Mouse (Mus musculus): ENCODE measurements around the gene Arhgap15. TPM values are rescaled to one million over a fixed set of nuclear protein-coding genes. Genes with fewer than 3 reads are reported as not detected.

Gene Arhgap15
- total RNA-seq, 2 experiments from 2014 or later: 122 to 124 TPM

DNA sequence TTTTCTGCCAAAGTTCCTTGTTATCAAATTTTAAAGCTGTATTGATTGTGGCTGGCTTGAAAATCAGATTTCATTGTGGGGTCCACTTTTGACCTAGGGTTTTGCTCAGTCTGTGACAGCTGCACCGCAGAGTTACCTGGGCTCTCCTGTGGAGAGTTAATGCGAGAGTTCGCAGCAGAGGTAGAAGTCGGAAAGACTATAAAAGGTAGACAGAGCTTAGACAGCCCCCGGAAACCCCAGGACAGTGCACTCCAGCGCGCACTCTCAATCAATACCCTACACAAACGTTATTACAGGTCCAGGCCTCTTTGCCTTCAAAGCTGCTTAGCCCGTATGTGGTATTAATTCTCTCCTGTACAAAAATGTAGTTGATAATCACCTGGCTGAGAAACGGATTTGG, 269.4 kb downstream of the Arhgap15 start:
- ATAC-seq (replicated peaks; ENCODE audit: poor library complexity): no peak

DNA sequence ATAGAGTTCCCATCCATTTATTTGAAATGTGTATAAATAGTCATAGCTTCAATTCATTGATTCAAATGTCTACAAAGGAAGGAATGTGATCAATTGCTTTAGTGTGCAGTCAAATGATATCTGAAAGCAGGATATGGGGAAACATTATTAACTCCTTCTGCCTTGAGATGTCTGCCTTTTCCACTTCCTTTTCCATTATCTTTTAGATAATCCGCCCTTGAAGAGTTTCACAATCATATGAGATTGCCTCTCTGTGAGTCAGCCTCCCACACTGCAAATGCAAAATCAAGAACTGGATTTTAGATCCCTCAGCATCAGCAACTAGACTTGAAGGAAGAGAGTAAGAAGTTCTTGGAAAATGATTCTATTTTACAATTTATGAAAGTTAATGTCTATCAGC, 276.1 kb downstream of the Arhgap15 start:
- peak; percentile 34; the same call in 1 of the 2 replicates for ATAC-seq (replicated peaks; ENCODE audit: poor library complexity)

DNA sequence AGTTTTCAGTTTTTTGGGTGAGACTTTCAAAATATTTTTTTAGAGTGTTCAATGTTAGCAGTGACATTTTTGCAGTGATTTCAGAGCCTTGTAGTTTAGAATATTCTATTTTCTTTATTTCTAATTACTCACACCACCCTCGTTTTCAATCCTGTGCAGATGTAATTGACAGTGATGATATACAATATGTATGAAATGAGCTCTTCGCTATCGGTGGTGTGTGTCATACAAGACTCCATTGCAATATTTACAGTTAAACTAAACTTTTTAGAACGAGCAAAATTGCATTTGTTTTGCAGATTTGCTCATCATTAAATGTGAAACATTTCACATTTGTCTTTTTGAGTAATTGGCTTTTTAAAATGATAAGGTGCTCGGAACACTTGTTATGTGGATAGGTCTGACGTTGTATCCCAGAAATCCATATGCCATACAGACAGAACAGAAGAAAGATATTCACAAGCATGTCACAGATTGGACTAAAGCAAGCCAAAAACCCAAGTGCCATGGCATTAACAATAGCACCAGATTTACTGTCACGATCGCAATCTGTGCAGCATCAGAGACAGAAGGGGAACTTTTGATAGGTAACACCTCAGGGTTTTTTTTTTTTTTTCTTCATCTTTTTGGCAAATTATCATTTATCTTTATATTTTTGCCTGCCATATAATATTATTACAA, 280.6 kb downstream of the Arhgap15 start:
- ATAC-seq (replicated peaks; ENCODE audit: poor library complexity): no peak

DNA sequence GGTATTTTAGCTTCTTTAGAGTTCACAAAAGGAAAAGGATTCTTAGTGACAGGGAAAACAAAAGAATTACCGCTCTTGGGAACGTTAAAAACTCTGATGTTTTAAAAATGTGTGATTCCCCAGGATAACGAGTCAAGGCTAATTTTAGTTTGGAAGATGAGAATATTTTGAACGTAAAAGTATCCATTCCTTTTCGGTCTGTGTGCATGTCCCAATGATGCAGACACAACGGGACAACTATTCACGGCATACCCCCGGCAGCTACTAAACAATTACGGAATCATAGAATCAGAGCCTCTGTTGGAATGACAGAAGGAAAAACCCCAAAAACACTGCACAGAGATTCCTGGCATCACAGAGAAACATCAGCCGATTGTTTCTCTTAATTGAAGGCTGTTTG, 281.2 kb downstream of the Arhgap15 start:
- ATAC-seq (replicated peaks; ENCODE audit: poor library complexity): no peak

DNA sequence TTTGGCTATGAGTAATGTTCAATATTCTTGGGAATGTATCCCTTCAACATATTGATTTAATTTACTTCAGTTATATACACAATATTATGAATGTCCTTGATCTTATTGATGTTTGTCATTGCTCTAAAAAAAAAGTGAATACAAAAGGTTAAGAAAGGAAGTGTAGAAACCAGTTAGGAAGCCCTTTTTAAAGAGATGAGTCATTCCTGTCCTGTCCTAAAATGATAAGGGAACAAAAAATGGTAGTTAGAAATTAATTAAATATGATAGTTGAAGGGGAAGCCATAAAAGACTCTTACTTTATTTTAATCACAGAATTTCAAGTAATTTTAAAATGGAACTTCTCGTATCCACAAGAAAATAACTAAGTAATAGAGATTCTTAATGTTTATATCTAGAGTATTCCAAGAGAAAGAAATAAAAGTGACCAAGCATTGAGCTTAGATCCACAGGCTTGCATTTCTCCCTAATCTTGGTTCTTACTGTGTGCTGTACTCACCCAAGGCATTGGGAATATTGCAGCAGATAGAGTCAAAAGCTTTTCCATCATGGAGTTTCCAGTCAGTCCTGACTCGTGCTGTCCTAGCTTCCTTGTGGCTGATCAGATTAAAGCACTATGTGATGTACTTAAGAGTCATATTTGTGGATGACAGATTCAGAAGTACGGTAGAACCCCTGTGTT, 291.0 kb downstream of the Arhgap15 start:
- ATAC-seq (replicated peaks; ENCODE audit: poor library complexity): no peak

DNA sequence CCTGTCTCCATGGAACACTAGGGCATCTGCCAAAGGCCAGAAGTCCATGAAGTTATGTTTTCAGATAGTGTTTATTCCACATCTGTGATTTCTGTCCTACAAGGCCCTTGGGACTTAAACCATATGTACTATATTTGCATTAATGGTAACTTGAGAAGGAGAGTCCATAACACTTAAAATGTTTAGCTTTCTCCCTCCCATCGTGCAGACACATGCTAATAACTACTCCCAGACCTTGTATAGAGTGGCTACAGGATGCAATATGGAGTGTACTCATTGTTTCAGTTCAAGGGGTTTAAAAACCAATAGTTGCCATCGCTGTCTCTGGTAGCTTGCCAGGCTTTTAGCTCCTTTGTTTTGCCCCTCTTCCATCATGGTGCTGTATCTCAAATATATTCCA, 295.5 kb downstream of the Arhgap15 start:
- no peak for ATAC-seq (replicated peaks; ENCODE audit: poor library complexity)

DNA sequence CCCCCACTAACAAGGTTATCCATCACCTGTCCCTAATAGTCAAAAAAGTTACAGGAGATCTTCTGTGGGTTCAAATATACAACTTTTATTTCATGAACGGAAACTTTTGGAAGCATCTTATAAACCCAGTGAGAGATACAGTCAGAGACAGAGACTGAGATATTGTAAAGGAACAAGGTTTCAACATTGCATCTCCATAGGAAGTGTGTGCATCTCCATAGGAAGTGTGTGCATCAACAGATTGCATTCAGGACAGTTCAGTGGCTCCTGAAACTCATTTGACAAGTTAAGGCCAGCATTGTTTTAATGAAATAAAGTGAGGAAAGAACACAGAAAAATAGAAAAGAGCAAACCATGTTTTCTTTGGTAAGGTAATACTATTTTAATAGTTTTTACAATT, 296.0 kb downstream of the Arhgap15 start:
- no peak for ATAC-seq (replicated peaks; ENCODE audit: poor library complexity)

DNA sequence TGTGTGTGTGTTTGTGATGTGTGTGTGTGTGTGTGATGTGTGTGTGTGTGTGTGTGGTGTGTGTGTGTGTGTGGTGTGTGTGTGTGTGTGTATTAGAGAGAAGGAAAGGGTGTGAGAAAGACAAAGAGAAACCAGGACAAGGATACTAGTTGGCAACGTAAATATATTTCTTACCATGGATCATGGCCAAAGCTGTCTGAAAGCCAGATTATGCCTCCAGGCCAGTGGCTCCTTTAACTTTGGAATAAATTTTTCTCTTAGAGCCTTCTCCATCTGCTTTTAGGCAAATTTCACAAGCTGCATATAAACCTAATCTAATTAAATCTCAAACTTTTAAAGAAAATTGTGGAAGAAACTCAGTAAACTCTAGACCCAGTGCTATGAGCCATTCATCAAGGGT, 296.6 kb downstream of the Arhgap15 start:
- no peak for ATAC-seq (replicated peaks; ENCODE audit: poor library complexity)

DNA sequence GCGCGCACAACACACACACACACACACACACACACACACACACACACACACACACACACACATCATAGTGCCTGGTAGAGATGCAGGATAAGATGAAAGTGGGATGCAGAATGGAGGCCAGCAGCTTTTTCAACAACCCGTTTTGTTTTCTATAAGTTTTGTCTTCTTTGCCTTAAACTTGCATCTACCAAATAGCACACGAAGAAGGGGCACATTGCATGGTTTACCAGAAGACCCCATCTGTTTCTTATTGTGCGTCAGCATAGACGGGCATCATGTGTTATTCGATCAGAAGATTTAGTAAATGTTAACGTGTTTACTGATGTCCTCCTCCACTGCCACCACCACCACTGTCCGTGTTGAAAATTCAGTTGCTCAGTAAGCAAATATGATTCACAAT, 311.7 kb downstream of the Arhgap15 start:
- no peak for ATAC-seq (replicated peaks; ENCODE audit: poor library complexity)

DNA sequence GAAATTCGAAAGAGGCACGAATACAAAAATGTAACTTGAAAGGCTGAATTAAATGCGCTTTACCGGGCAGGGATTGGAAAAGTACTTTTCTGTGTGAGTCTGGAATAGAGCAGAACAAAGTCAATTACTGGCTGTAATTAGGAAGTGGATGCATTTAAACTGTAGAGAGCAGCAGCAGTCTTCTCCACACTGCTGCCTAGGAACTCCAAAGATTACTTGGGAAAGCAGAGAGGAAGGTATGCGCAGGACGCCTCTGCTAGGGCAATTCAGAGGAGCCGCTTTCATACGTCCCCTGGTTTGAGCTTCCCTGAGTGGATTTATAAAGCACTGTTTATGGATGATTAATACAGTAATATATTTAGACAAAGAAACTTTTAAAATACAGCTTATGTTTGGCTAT, 312.1 kb downstream of the Arhgap15 start:
- no peak for ATAC-seq (replicated peaks; ENCODE audit: poor library complexity)

DNA sequence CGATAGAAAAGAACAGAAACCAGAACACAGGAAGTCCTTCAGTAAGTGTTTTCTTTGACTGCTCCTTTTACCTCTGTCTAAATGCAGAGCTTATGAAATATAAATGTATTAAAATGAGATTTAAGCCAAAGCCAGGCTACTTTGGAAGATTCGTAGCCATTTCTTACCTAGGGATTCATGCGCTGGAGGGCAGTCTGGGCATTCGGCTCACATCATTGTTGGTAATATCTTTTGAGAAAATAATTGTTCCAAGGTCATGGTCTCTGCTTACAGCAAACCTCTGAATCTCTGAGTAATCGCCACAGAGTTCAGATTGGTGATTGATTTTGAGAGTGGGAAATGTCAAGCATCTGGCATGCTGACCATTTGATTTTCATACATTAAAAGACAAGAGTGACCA, 316.4 kb downstream of the Arhgap15 start:
- no peak for ATAC-seq (replicated peaks; ENCODE audit: poor library complexity)

DNA sequence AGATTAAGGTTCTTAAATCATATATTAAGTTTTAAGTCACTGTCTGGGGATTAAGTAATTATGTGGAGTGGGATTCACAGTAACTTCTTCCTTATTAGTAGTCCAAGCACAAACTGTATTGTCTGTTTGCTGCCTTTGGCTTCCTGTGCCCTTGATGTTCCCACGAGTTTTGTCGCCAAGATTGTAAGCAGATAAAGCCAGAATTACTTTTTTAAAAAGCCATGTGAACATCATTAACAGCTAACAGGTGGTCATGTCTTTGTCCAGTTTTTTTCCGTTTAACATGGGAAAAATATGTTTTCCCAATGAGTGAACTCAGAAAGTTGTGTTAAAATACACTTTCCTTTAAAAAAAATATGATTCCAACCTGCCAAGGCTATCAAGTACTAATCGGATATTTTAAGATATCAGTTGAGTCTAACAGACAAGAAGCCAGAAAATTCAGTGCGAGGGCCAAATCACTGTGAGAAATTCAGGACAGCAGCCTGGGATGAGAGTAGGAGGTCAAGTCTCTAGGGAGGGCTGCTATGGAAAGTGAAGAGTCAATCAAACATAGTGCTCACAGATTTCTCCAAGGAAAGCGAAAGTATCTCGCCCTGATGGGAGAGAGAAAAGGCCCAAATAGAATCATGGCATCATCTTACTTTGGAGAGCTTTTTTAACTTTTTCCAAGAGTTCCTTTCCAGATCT, 319.7 kb downstream of the Arhgap15 start:
- no peak for ATAC-seq (replicated peaks; ENCODE audit: poor library complexity)

DNA sequence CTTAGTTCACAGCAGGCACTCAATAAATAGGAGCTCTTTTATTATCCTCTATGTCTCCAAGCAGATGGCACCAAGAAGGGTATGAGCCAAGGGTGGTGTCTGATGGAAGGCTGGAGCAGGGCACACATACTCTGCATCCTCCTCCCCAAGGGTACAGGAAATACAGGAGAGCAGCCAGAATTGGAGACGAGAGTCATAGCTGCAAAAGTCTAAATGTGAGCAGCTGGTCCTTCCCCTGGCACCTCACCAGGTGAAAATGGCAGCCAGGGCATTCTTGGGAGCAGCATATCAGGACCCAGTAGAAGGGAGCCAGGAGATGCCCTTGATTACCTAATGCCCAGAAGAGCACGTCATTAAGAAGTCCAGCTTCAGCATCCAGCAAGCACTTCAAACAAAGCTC, 320.3 kb downstream of the Arhgap15 start:
- ATAC-seq (replicated peaks; ENCODE audit: poor library complexity): no peak

DNA sequence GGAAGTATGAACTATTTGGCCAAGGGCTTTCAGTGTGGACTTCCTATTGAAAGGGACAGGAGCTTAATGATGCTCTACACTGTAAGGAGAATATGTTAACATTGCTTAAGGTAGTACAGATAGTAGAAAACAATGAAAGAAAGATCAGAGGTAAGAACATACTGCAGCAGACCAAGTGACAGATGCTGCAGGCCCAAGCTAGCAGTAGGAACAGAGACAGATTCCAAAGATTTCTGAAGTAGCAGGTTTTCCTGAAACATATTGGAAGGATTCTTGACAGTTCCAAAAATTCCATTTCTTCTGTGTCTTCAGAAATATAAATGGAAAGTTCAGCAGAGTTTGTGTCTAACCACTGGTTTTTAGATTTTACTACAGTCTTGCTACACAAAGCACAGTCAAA, 327.9 kb downstream of the Arhgap15 start:
- ATAC-seq (replicated peaks; ENCODE audit: poor library complexity): no peak

DNA sequence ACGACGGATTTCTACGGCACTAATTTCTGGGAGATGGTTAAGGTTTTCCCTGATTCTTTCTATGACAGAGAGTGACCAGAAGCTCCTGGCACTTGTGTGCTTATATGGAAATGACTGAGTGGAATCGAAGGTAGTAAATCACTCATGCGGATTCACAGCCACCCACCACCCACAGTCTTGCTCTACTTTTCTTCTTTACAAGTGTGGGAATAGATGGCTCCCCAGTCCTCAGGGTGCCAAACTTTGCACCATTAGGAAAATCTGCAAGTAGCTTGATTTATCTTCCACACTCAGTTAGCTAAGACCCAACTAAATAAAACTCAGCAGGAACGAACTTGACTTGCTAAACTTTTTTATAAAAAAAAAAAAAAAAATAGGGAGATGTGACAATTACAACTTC, 331.9 kb downstream of the Arhgap15 start:
- no peak for ATAC-seq (replicated peaks; ENCODE audit: poor library complexity)

DNA sequence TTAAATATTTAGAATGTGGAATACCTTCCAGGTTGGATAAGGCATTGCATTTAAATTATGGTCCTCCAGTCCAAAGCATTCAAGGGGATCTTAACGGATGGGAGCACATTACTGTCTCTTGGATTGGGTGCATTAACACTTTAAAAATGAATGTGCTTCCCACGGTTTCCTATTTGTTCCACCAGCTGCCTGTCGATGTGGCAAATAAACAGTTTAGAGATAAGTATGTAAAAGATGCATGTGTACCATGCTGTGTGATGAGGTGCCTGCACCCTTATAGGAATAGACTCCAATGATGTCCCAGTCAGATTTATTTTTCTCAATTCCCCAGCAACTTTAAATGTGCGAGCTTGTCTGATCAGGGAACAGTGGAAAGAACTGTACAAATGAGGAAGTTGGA, 332.6 kb downstream of the Arhgap15 start:
- no peak for ATAC-seq (replicated peaks; ENCODE audit: poor library complexity)

DNA sequence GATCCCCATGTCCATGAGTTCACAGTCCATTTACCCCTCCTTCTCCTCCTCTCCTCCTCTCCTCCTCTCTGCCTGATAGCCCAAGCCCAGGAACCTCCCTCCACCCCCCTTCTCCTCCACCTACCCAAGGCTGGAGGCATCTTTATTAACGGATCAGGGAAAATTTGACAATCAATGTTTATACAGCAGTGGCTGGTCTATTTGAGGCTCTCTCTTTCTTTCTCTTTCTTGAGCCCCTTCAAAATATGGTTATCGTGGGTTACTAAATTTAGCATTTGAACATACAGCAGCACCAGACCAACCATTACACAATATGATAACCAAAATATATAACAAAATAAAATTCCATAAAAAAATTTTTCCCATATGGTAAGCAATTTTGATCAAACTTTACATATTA, 335.8 kb downstream of the Arhgap15 start:
- no peak for ATAC-seq (replicated peaks; ENCODE audit: poor library complexity)

DNA sequence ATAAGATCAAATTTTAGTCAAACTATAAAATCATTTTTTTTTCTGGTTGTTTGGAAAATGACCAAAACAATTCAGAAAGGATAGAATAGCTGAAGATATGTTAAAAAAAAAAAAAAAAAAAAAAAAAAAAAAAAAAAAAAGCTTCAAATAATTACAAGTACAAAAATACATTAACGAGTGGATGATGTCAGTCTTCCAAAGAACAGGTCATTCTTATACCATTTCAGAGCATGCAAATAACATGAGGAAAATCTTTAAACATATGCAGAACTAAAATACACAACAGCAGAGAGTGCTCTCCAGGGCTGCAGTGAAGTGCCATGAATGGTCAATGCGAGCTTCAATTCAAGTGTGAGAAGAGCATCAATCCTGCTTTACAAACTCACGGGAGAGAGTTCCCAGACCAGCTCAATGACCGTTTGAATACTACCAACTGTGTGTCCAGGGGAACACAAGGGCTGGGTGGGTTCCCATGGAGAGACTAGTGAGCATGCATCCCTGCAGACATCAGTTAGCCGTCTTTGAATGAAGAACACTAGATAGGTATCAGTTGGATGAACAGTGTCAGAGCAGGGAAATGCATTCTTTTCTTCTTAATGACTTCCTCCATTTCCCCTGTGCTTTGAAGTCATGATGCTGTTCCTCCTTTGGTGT, 337.9 kb downstream of the Arhgap15 start:
- ATAC-seq (replicated peaks; ENCODE audit: poor library complexity): no peak

DNA sequence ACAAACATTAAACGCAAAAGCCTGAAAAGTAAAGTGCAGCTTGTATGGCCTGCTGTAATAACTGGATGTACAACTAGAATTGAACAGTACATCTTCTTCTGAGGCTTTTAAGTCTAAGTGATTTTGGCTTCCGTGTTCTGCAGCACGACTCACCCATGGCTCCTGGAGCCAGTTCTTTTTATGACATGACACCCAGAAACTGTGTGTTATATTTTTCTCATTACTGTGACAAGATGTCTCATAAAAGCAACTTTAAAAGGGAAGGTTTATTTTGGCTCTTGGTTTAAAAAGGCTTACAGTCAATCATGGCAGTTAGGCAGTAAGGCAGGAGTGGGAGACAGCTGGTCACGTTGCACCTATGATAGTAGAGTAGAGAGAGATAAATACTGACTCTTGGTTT, 349.9 kb downstream of the Arhgap15 start:
- ATAC-seq (replicated peaks; ENCODE audit: poor library complexity): no peak

DNA sequence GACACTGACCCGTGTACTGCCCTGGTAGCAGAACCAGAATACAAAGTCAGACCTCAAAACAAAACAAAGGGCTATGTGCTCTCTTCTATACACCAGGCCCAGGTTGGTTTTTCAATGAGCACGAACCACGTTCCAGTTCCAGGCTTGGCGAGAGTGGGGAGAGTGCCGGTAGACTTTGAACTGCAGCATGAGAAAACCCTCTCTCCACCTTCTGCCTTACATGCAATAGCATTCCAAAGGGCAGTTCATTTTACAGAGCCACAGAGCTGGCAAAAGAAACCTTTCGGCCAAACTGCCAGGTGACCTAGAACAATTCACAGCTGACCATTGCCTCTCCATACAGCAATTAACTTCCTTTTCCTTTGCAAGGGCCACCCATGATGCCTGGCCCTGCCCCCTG, 353.7 kb downstream of the Arhgap15 start:
- ATAC-seq (replicated peaks; ENCODE audit: poor library complexity): no peak

DNA sequence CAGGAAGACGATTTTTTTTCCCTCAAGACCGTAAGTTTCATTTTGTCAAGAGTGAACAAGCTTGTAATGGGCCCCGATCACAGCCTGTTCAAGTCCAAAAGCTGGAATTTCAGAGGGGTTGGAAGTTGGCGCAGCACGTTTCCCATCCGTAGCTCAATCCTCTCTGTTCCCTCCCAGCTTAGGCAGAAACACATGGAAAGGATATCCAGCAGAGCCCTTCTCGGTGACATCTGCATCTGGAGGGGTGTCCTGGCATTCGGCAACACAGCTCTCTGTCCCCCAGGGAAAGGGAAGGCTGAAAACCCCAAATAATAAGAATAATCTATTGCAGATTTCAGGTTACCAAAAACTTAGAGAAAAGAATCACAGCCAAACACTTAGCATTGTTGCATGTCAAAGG, 354.7 kb downstream of the Arhgap15 start:
- ATAC-seq (replicated peaks; ENCODE audit: poor library complexity): no peak

DNA sequence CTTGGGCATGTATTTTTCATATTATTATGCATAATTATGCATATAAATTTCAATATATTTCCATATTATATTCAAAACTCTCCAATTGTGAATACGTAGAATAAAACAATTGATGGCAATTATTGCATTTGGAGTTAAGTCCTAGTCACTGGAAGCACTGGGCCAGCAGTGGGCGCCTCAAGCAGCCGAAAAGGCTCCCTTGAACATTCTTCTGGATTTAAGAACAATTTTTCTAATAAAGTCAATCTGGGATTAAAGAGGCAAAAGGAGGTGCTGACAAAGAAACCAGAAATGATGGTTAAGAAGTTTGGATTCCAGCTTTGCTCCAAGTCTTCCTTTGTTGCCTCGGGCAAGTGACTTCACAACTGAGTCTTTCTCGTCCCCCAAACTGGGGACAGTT, 355.1 kb downstream of the Arhgap15 start:
- no peak for ATAC-seq (replicated peaks; ENCODE audit: poor library complexity)
